Mouse (Mus musculus) T-helper 2 cell (primary cell): ENCODE data around the gene Polk.

Source experiments
- in situ Hi-C: fragments of 300-600 bp; cut with MboI, MseI; formaldehyde crosslinking; loops from one replicate; pipeline ENCODE4 v1.15.1; 2025; ENCODE audit warnings: high pct_unique_total_duplicates

The Polk gene

GRCm38 (mm10) chr13:96542081-96542889 lies at the start of gene Polk, which contains the start of gene Col4a3bp:
Polk (minus strand) TSS chr13:96542579.
Col4a3bp (plus strand) TSS chr13:96542618.
- in situ Hi-C loops = loop anchor here (10.0 kb wide), 1 partner anchor 57 kb away; no protein-coding TSS in a partner anchor

DNA sequence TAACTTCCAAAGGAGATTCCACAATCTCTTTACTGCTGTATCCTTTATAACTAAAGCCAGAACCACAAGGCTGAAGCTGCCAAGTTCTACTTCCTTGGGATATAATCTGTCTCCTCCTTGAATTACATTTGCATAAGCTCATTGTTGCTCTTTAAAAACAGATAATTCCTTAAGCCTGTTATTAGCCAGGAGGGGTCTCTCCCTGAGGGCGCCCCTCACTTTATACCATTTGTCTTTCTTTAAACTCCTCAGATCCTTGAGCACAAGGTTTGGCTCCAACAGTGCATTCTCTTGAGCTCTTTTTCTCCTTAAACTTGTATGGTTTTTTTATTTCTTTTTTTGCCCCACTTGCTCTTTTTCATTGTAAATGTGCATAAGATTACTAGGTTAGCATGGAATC lies 46.3 kb upstream of the Polk start:
- in situ Hi-C loops = no loop called here

DNA sequence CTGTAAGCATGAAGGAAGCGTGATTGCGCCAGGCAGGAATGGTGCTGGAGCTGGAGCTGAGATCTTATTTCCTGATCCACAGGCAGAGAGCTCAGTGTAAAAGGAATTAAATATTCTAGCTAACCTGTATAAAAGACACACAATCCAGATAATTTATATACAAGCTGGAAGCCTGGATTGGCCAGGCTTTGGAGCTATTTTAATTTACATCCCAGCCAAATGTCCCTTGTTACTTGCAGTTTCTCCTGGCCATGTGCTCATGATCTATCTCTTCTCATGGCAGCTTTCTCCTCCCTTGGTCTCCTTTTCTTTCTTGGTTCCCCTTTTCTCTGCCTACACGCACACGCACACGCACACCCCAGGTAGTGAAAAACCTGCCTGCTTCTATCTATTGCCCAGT lies 44.2 kb upstream of the Polk start:
- in situ Hi-C loops = no loop called here

GRCm38 (mm10) chr13:96584201-96584600 lies 41.8 kb upstream of the Polk start:
- in situ Hi-C loops = no loop called here

GRCm38 (mm10) chr13:96579979-96580378 lies 37.6 kb upstream of the Polk start:
- in situ Hi-C loops = no loop called here

- in situ Hi-C loops = no loop called here
Measured at GRCm38 (mm10) chr13:96579104-96579503, 36.7 kb upstream of the Polk start.

DNA sequence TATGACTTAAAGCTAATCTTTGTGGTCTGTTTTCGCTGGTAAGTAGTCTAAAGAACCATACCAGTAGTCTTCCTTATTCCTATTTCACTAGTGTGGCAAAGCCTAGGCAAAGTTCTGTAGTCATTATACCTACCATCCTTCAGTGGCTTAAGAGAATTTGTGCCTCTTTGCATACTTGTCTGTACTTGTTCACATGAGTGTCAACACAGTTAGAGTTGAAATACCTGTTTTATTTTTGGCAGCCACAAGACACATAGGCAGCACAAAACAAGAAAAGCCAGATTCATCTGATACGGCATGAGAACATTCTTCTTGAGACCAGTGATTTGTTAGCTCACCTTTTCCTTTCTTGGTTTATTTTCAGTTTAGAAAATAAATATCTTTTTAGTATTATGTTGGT lies 31.8 kb upstream of the Polk start:
- in situ Hi-C loops = no loop called here

GRCm38 (mm10) chr13:96571016-96571361 lies 28.6 kb upstream of the Polk start:
- in situ Hi-C loops = no loop called here

DNA sequence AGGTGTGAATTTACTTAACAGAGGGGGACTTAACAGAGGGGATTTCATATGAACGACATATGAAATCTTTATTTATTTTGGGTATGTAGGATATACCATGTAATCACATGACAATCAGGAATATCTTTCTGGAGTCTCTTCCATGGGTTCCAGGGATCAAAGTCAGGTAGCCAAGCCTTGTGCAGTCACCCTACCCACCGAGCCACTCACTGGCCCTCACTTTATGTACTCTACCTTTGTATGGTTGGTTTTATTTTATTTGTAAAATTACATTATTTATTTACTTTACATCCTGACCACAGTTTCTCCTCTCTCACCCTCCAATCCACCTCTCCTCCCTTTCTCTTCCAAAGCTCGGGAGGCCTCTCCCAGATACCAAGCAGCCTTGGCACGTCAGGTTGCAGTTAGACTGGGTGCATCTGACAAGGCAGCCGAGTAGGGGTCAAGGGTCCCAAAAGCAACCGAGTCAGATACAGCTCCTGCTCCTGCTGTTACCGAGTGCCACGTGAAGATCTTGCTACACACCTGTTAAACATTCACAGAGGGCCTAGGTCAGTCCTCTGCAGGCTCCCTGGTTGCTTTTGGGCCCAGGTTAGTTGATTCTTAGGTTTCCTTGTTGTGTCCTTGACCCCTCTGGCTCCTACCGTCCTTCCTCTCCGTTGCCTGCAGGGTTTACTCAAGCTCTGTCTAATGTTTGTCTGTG lies 28.1 kb upstream of the Polk start:
- in situ Hi-C loops = no loop called here

DNA sequence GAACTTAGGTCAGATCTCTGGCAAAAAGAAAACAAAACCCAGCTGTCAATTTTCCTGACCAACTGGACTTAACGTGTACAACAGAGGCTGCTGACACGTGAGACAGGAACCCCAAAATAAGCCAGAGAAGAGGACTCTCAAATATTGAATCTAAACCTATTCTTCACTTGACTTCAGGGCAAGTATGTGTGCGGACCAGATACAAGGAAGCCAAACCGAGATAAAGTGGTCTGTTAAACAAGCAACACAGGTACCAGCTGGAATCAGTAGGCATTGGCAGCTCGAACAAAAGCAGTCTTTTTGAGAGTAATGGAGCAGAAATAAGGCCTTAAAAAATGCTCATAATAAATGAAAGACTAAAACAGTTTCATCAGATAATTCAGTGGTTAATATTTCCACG lies 25.6 kb upstream of the Polk start:
- in situ Hi-C loops = no loop called here

- in situ Hi-C loops = no loop called here
Measured at GRCm38 (mm10) chr13:96555099-96555498, 12.7 kb upstream of the Polk start.

DNA sequence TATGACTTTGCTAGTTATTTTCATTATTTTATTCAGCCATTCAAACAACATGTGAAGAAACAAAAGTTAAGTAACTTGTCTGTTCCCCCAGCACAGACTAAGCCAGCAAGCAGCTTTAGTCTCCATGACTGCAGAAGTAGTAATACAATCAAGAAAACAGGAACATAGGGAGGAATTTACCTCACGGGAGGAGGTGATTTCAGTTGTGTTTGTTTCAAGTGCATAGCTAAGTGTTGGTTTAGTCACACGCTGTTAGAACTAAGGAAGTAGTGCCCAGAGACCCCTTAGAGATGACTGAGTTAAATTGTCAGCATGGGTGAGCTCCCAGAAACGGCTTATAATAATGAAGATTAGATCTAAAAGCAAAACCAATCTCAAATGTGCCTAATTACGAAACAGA lies 5.6 kb upstream of the Polk start:
- in situ Hi-C loops = loop anchor here (10.0 kb wide), 1 partner anchor 63 kb away; no protein-coding TSS in a partner anchor

- in situ Hi-C loops = loop anchor here (10.0 kb wide), 1 partner anchor 62 kb away; no protein-coding TSS in a partner anchor
Measured at GRCm38 (mm10) chr13:96547250-96547649, 4.9 kb upstream of the Polk start.

DNA sequence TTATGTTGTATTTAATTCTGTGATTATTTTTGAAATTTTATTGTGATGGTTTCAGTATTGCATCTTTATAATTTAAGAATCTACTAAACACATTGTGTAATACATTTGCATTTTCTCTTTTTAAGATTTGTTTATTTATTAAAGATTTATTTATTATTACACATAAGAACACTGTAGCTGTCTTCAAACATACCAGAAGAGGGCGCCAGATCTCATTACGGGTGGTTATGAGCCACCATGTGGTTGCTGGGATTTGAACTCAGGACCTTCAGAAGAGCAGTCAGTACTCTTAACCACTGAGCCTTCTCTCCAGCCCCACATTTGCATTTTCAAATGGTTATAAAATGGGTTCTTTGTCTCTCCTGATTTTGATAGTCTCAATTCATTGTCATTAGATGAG lies 2.1 kb upstream of the Polk start:
- in situ Hi-C loops = loop anchor here (10.0 kb wide), 1 partner anchor 60 kb away; no protein-coding TSS in a partner anchor

GRCm38 (mm10) chr13:96542901-96543891 lies 817 bp upstream of the Polk start:
- in situ Hi-C loops = loop anchor here (10.0 kb wide), 1 partner anchor 58 kb away; no protein-coding TSS in a partner anchor

DNA sequence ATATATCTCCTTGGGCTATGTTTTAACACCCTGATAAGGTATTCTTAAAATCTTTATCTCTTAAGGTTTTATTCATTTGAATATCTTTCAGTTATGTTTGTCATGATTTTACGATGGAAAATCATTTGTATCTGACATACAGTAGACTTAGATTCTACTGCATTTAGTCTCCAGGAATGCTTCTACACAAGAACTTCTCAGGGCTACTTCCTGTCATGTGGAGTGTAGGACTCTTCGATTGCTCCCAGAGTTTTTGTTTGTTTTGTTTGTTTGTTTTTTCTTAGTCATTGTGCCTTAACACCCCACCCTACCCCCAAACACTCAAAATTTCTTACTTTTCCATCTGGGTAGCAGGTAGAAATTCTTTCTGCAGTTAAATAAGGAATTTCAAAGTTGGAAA lies 998 bp downstream of the Polk start:
- in situ Hi-C loops = loop anchor here (10.0 kb wide), 1 partner anchor 57 kb away; no protein-coding TSS in a partner anchor

DNA sequence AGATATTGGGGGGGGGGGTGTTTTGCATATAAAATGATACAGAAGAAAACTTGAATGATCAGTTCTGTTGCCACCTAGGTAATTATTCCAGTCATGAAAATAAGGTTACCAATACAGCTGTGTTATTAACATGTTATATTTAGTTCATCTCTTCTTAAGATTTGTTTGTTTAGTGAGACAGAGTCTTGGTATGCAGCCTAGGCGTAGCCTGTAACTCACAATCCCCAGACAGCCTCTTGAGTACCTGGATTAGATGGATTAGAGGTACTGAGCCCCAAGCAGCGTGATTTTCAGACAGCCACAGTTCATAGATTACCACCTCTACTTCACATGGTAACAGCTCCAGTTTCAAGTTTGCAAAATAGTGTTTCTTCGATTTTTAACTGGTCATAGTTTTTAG lies 4.3 kb downstream of the Polk start:
- in situ Hi-C loops = no loop called here

DNA sequence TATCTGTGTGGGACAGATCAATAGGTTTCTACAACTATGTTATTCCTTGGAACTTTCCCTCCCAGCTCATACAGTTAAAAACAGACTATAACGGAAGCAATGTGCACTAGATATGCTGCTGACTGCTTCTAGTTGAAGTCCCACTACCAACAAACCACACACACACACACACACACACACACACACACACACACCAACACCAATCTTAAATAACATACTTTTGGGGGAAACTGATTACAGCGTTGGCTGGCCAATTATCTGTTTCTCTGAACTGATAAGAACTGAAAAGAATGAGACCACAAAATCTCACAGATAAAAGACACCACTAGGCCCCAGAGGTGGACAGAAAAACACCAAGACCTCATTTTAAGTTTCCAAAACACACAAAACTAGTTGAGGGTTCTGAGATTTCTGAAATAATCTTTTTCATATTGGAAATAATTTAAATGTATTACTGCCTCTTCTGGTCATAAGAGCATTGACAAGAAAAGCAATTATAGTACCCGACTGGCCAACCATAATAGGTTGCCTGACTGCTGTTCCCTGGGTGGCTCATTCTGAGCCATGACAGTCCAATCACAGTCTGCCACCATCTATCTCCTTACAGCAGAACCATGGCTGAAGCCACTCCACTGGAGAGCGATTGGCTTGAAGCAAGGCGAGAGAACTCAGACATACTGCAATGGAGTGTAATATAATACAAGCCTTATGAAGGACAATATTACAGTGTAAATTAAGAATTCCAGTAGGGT lies 5.4 kb downstream of the Polk start:
- in situ Hi-C loops = no loop called here

GRCm38 (mm10) chr13:96533742-96534141 lies 8.6 kb downstream of the Polk start:
- in situ Hi-C loops = no loop called here

DNA sequence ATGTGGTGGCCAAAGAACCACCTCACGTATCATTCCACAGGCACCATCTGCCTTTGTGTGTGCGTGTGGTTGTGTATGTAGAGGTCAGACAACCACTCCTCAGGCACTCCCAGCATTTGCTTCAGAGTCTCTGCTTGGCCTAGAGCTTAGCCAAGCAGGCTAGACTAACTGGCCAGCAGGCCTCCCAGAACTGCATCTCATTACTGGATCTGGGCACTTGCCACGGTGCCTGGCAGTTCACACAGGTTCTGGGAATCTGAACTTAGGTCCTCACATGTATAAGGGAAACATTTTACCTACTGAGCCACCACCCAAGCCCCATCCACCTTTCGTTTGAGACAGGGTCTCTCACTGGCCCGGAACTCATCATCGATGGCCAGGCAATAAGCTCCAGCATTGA lies 10.2 kb downstream of the Polk start:
- in situ Hi-C loops = no loop called here

GRCm38 (mm10) chr13:96530064-96530463 lies 12.3 kb downstream of the Polk start:
- in situ Hi-C loops = no loop called here
